In the genomic region with DNA sequence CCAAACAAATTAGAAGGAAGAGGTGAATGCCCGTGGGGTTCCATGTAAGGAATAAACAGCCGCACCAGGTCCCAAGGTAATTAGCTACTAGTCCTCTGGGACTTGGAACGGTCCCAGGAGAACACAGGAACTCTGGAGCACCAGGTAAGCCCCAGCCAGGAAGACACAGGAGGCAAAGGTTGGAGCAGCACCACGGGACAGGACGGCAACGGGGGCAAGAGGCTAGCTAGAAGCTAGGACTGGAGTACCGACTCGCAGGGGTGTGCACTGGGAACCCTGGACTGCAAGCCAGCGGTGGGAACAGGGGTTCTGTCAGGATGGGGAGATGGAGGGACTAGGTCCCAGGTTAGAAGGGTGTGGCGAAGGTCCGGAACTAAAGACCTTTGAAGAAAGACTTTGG, we compare ENCODE assay signal across 8 mouse cellular contexts. TPM values are rescaled to one million over a fixed set of nuclear protein-coding genes. Genes with fewer than 3 reads are reported as not detected.
A peak's percentile ranks its signal among the peaks of the same experiment; 100 is the strongest.
DNase-seq lines count a peak whose midpoint lies in the region; ATAC-seq and TF ChIP-seq lines count a peak whose summit lies in the region.

No protein-coding gene starts in this region.

- no peaks in the 10 kb centered on the region for H3K27me3 ChIP-seq in thymus, adult 2 months (ENCODE audit: control insufficient read depth, insufficient read depth, low read length)
- no peaks in the 10 kb centered on the region for H3K27me3 ChIP-seq in heart, embryonic 16.5 days (ENCODE audit: control insufficient read depth, insufficient read depth, low read length)
- no peaks in the 10 kb centered on the region for H3K27me3 ChIP-seq in limb, embryonic 10.5 days (ENCODE audit: low read depth, poor library complexity, severe bottlenecking)

- peak; percentile 8 for DNase-seq in thymus, adult 2 months
- no peak for DNase-seq in thymus, postnatal 10 days (ENCODE audit: low spot score in 2 of 2)
- peak; percentile 52 for DNase-seq in cerebellum, adult 9-10 months
- no peak for DNase-seq in limb, embryonic 10.5 days (ENCODE audit: low spot score)
- DNase-seq in naive thymus-derived CD4-positive, alpha-beta T cell, adult 2 months (ENCODE audit: low read depth) = peak; percentile 21
- no peak for DNase-seq in thymus, postnatal 25 days

- peak overlapping the region; percentile 98 for H3K4me2 ChIP-seq in heart, embryonic 16.5 days (ENCODE audit: low read depth, low read length)

- no peak overlapping the region for H3K27ac ChIP-seq in thymus, adult 2 months (ENCODE audit: control insufficient read depth, insufficient read depth, low read length)
- H3K27ac ChIP-seq in heart, embryonic 16.5 days (ENCODE audit: low read length) = no peak overlapping the region
- H3K27ac ChIP-seq in limb, embryonic 10.5 days = peak overlapping the region; percentile 88; the same call in 1 of the 2 replicates

- peak overlapping the region; percentile 97 for H3K9ac ChIP-seq in heart, embryonic 16.5 days (ENCODE audit: low read length)

- peak overlapping the region; percentile 95 for H3K4me3 ChIP-seq in thymus, adult 2 months (ENCODE audit: control insufficient read depth, insufficient read depth, low read length)
- peak overlapping the region; percentile 95 for H3K4me3 ChIP-seq in heart, embryonic 16.5 days (ENCODE audit: low read length)
- H3K4me3 ChIP-seq in limb, embryonic 10.5 days = peak overlapping the region; percentile 87

- no peaks in the 10 kb centered on the region for H3K9me3 ChIP-seq in heart, embryonic 16.5 days (replicated peaks; ENCODE audit: control insufficient read depth, low read length)
- H3K9me3 ChIP-seq in limb, embryonic 10.5 days (replicated peaks) = no peaks in the 10 kb centered on the region

- H3K36me3 ChIP-seq in thymus, adult 2 months (ENCODE audit: control insufficient read depth, insufficient read depth, low read length) = no peaks in the 10 kb centered on the region
- H3K36me3 ChIP-seq in heart, embryonic 16.5 days (ENCODE audit: control insufficient read depth, insufficient read depth) = no peaks in the 10 kb centered on the region
- H3K36me3 ChIP-seq in limb, embryonic 10.5 days = no peaks in the 10 kb centered on the region

- TF ChIP-seq POLR2A in thymus, adult 2 months (IDR thresholded peaks at IDR 0.05; ENCODE audit: control insufficient read depth, extremely low read depth, insufficient read depth, low read length, poor library complexity) = no peak

- H3K4me1 ChIP-seq in thymus, adult 2 months (replicated peaks; ENCODE audit: control insufficient read depth, insufficient read depth, low read length) = peaks cover 17% of the 10 kb centered on the region
- H3K4me1 ChIP-seq in heart, embryonic 16.5 days (ENCODE audit: control insufficient read depth, insufficient read depth, low read length) = peaks cover 26% of the 10 kb centered on the region
- H3K4me1 ChIP-seq in limb, embryonic 10.5 days = peaks cover 22% of the 10 kb centered on the region

- 36% methylated on average over 11 of the region's 11 CpGs for WGBS in thymus, adult 2 months
- WGBS in heart, embryonic 16.5 days = 11% methylated on average over 11 of the region's 11 CpGs
- WGBS in limb, embryonic 10.5 days = 12% methylated on average over 11 of the region's 11 CpGs

- no peak for ATAC-seq in heart, embryonic 16.5 days (replicated peaks; ENCODE audit: extremely low read depth, insufficient read depth, low FRiP score)
- ATAC-seq in activated CD4-positive, CD25-positive, alpha-beta regulatory T cell, adult 4 months = no peak

- no peak for TF ChIP-seq CTCF in thymus, adult 2 months (IDR thresholded peaks at IDR 0.05; ENCODE audit: borderline replicate concordance, control insufficient read depth, extremely low read depth, insufficient read depth, low read length, poor library complexity)

RNA-seq across cellular contexts. Expression of gene Mrpl44, which starts 15.2 kb away (rescaled TPM):
- polyA plus RNA-seq in thymus, adult 2 months (2012; rRNA removed) = 15.1 and 16.4 TPM in 2 replicates
- 52.8 and 57.5 TPM in 2 replicates for polyA plus RNA-seq in heart, embryonic 16.5 days (2015; fragmentation: Nextera tagmentation; extraction: Ambion mirVana)
- polyA plus RNA-seq in limb, embryonic 10.5 days (2016; fragmentation: Nextera tagmentation; extraction: Ambion mirVana) = 57.9 and 64.1 TPM in 2 replicates
- 10 to 100 TPM; 58.8 to 63.5 TPM for polyA plus RNA-seq in activated CD4-positive, CD25-positive, alpha-beta regulatory T cell, adult 4 months (2017; shearing (Covaris generic))

RNA-seq across cellular contexts. Expression of gene Wdfy1, which starts 15.3 kb away (rescaled TPM):
- 23.3 and 24.4 TPM in 2 replicates for polyA plus RNA-seq in thymus, adult 2 months (2012; rRNA removed)
- 30.0 and 38.5 TPM in 2 replicates for polyA plus RNA-seq in heart, embryonic 16.5 days (2015; fragmentation: Nextera tagmentation; extraction: Ambion mirVana)
- polyA plus RNA-seq in limb, embryonic 10.5 days (2016; fragmentation: Nextera tagmentation; extraction: Ambion mirVana) = 25.7 and 30.6 TPM in 2 replicates
- polyA plus RNA-seq in activated CD4-positive, CD25-positive, alpha-beta regulatory T cell, adult 4 months (2017; shearing (Covaris generic)) = 10 to 100 TPM; 18.6 to 34.1 TPM

Comparison
In these comparisons a context has a peak if more than half of its experiments do, and no peak if none do; other contexts are left out.
1. DNase-seq: peak in thymus, adult 2 months (single experiment), cerebellum, adult 9-10 months (single experiment) and naive thymus-derived CD4-positive, alpha-beta T cell, adult 2 months (single experiment); none in thymus, postnatal 10 days (0 of 2), limb, embryonic 10.5 days (single experiment) and thymus, postnatal 25 days (single experiment).
2. Peak in every context shown above with its lines, with median percentiles within 50 percentile points of each other: H3K4me3 ChIP-seq.